In genomic region chr3:83862956-83863355, GRCm38 (mm10) we compare ENCODE assay signal across 8 mouse cellular contexts. TPM values are rescaled to one million over a fixed set of nuclear protein-coding genes. Genes with fewer than 3 reads are reported as not detected.
DNase-seq lines count a peak whose midpoint lies in the region; ATAC-seq lines count a peak whose summit lies in the region.
"Had no signal": no experiment of that assay in that cellular context is flagged by ENCODE, and none has a peak within 500 bp of the region (broad histone marks: within the 10 kb centered on the region; RNA-seq: fewer than 3 reads in every experiment).

No protein-coding gene starts in this region.

- ATAC-seq in CD4-positive, CD25-positive, alpha-beta regulatory T cell, adult 4 months = peak; percentile 95
- ATAC-seq in midbrain, embryonic 15.5 days (replicated peaks) = no peak

- no peaks in the 10 kb centered on the region for H3K9me3 ChIP-seq in midbrain, embryonic 15.5 days
- H3K9me3 ChIP-seq: embryonic facial prominence, embryonic 12.5 days had no signal

- H3K36me3 ChIP-seq in midbrain, embryonic 15.5 days (replicated peaks) = no peaks in the 10 kb centered on the region
- H3K36me3 ChIP-seq: embryonic facial prominence, embryonic 12.5 days had no signal

- 58% methylated on average over 1 of the region's 1 CpGs for WGBS in midbrain, embryonic 15.5 days

- no peak overlapping the region for H3K9ac ChIP-seq in midbrain, embryonic 15.5 days
- H3K9ac ChIP-seq: embryonic facial prominence, embryonic 12.5 days had no signal

- H3K27ac ChIP-seq in midbrain, embryonic 15.5 days = no peak overlapping the region
- H3K27ac ChIP-seq: embryonic facial prominence, embryonic 12.5 days had no signal

- H3K4me3 ChIP-seq in midbrain, embryonic 15.5 days = no peak overlapping the region
- H3K4me3 ChIP-seq: embryonic facial prominence, embryonic 12.5 days had no signal

- H3K4me1 ChIP-seq in midbrain, embryonic 15.5 days = no peaks in the 10 kb centered on the region
- H3K4me1 ChIP-seq: embryonic facial prominence, embryonic 12.5 days had no signal

- peak; percentile 78 for DNase-seq in adrenal gland, adult 8-10 months
- DNase-seq in gastrocnemius, postnatal 25 days = peak; percentile 85
- DNase-seq in kidney, adult 8-10 months = peak; percentile 58 to 66
- DNase-seq in lung, adult 18-20 months = peak; percentile 85 to 88
- peak; percentile 56 to 65 for DNase-seq in right cerebral cortex, postnatal 36 days (ENCODE audit: low spot score in 2 of 2)

- no peaks in the 10 kb centered on the region for H3K27me3 ChIP-seq in midbrain, embryonic 15.5 days (replicated peaks)
- H3K27me3 ChIP-seq: embryonic facial prominence, embryonic 12.5 days had no signal

- H3K4me2 ChIP-seq in midbrain, embryonic 15.5 days = no peak overlapping the region
- H3K4me2 ChIP-seq: embryonic facial prominence, embryonic 12.5 days had no signal

RNA-seq across cellular contexts. Expression of gene Tlr2, which starts 21.4 kb away (rescaled TPM):
- 1 to 10 TPM; 1.2 to 1.6 TPM for polyA plus RNA-seq in CD4-positive, CD25-positive, alpha-beta regulatory T cell, adult 4 months (2017; shearing (Covaris generic))
- total RNA-seq in adrenal gland, adult 8-10 months (2022) = 1 to 10 TPM; 4.0 to 7.2 (median 5.4) TPM
- under 1 TPM; 0.61 to 0.64 TPM for total RNA-seq in gastrocnemius, postnatal 25 days (2021)
- polyA plus RNA-seq in midbrain, embryonic 15.5 days (2015; fragmentation: Nextera tagmentation; extraction: Ambion mirVana) = 0.68 and 0.84 TPM in 2 replicates
